In genomic region chr8:19784554-19785364, GRCm38 (mm10) we compare ENCODE assay signal across 7 mouse cellular contexts. TPM values are rescaled to one million over a fixed set of nuclear protein-coding genes. Genes with fewer than 3 reads are reported as not detected.
DNase-seq lines count a peak whose midpoint lies in the region; ATAC-seq lines count a peak whose summit lies in the region.
"Not testable (repeated sequence)": the region's sequence is repeated elsewhere in the genome, so short reads cannot be mapped to it uniquely, and the experiment has no call there.

No protein-coding gene starts in this region.

- H3K27ac ChIP-seq in intestine, embryonic 16.5 days (ENCODE audit: low read length) = peak overlapping the region; percentile 73
- H3K27ac ChIP-seq in midbrain, embryonic 11.5 days (ENCODE audit: low read depth, low read length) = peak overlapping the region; percentile 54

- not testable (repeated sequence) for H3K4me1 ChIP-seq in intestine, embryonic 16.5 days (ENCODE audit: control insufficient read depth, insufficient read depth, low read length); midbrain, embryonic 11.5 days (ENCODE audit: control insufficient read depth, insufficient read depth, low read length)

- intact Hi-C loops in left cerebral cortex, postnatal 36 days (cut with DNase I) = not testable (repeated sequence)

- H3K36me3 ChIP-seq in intestine, embryonic 16.5 days (ENCODE audit: control insufficient read depth, insufficient read depth, low read length); midbrain, embryonic 11.5 days (ENCODE audit: control insufficient read depth, insufficient read depth, low read length): not testable (repeated sequence)

- peak; percentile 100 for ATAC-seq in intestine, embryonic 16.5 days
- peak; percentile 100 for ATAC-seq in midbrain, embryonic 11.5 days (ENCODE audit: low FRiP score)

- 14% methylated on average over 66 of the region's 71 CpGs for WGBS in intestine, embryonic 16.5 days
- 14% methylated on average over 67 of the region's 71 CpGs for WGBS in midbrain, embryonic 11.5 days

- H3K4me3 ChIP-seq in intestine, embryonic 16.5 days (ENCODE audit: low read length) = peak overlapping the region; percentile 63
- H3K4me3 ChIP-seq in midbrain, embryonic 11.5 days (ENCODE audit: low read depth, low read length) = peak overlapping the region; percentile 56

- peak overlapping the region; percentile 42 for H3K4me2 ChIP-seq in intestine, embryonic 16.5 days (ENCODE audit: low read depth, low read length)
- peak overlapping the region; percentile 39 for H3K4me2 ChIP-seq in midbrain, embryonic 11.5 days

- not testable (repeated sequence) for H3K9me3 ChIP-seq in intestine, embryonic 16.5 days (ENCODE audit: control insufficient read depth, low read length); midbrain, embryonic 11.5 days (ENCODE audit: control insufficient read depth, low read length)

- peak overlapping the region; percentile 81 for H3K9ac ChIP-seq in intestine, embryonic 16.5 days (ENCODE audit: low read depth, low read length)
- H3K9ac ChIP-seq in midbrain, embryonic 11.5 days (ENCODE audit: low read length) = peak overlapping the region; percentile 85

- not testable (repeated sequence) for H3K27me3 ChIP-seq in intestine, embryonic 16.5 days (replicated peaks; ENCODE audit: control insufficient read depth, insufficient read depth, low read length); midbrain, embryonic 11.5 days (ENCODE audit: control insufficient read depth, insufficient read depth, low read length)

- peak; percentile 98 for DNase-seq in adrenal gland, adult 8-10 months
- peak; percentile 94 for DNase-seq in embryo, embryonic 9.5 days (ENCODE audit: extremely low spot score)
- DNase-seq in gastrocnemius, postnatal 4 days (ENCODE audit: low spot score in 2 of 2) = peak; percentile 98 to 99
- DNase-seq in left cerebral cortex, postnatal 36 days (ENCODE audit: low spot score in 2 of 2) = peak; percentile 100
- DNase-seq in midbrain, embryonic 11.5 days (ENCODE audit: low spot score, missing footprints) = peak; percentile 99
- peak; percentile 95 for DNase-seq in skeletal muscle tissue, adult 2 months (ENCODE audit: low read depth, low spot score)

RNA-seq across cellular contexts. Expression of gene 4930467E23Rik, which starts 55.4 kb away (rescaled TPM):
- 1 to 10 TPM in 1 of 4 experiments, under 1 TPM in 1, not detected in 2; 0.46 to 2.2 TPM for total RNA-seq in adrenal gland, adult 8-10 months (2022)
- total RNA-seq in gastrocnemius, postnatal 4 days (2021) = under 1 TPM; 0.26 to 0.47 TPM
- polyA plus RNA-seq in intestine, embryonic 16.5 days (2015; fragmentation: Nextera tagmentation; extraction: Ambion mirVana) = 0.11 TPM in 2 replicates
- total RNA-seq in left cerebral cortex, postnatal 36 days (2021) = under 1 TPM; 0.37 to 0.70 TPM
- not detected in 2 replicates for polyA plus RNA-seq in midbrain, embryonic 11.5 days (2014; fragmentation: Nextera tagmentation; extraction: Ambion mirVana)

Comparison
In these comparisons a context has a peak if more than half of its experiments do, and no peak if none do; other contexts are left out.
1. Peak in every context shown above with its lines: DNase-seq, ATAC-seq, H3K4me3 ChIP-seq and H3K27ac ChIP-seq.